Mouse (Mus musculus) hindbrain, postnatal 0 days (tissue): ENCODE results near the gene Ctnnbip1. TPM values are rescaled to one million over a fixed set of nuclear protein-coding genes. Genes with fewer than 3 reads are reported as not detected.

Experiments
- ATAC-seq: fragments of 200-750 bp; cut with Nextera tagmentation; 2 replicates; pipeline ENCODE4 v1.8.0; 2017; ENCODE audit warnings: mild to moderate bottlenecking, moderate TSS enrichment, moderate library complexity
- DNase-seq: peaks from one replicate; pipeline ENCODE4 v3.0.0-alpha.2; 2015; ENCODE audit warnings: low spot score
- H3K27ac ChIP-seq: fragments of 300-500 bp; sonication (generic); 2 replicates; pipeline ENCODE4 v1.5.1; 2014; ENCODE audit warnings: mild to moderate bottlenecking
- H3K27me3 ChIP-seq: fragments of 300-500 bp; sonication (generic); 2 replicates; pipeline ENCODE4 v1.6.1; 2014; ENCODE audit warnings: low read length, mixed read lengths; ENCODE audit not compliant: insufficient read depth
- H3K36me3 ChIP-seq: fragments of 300-500 bp; sonication (generic); 2 replicates; pipeline ENCODE4 v1.6.1; 2014; ENCODE audit warnings: low read length, mixed read lengths; ENCODE audit not compliant: insufficient read depth
- H3K4me1 ChIP-seq: fragments of 300-500 bp; sonication (generic); 2 replicates; pipeline ENCODE4 v1.6.1; 2014; ENCODE audit warnings: antibody characterized with exemption, low read length, mixed read lengths; ENCODE audit not compliant: insufficient read depth
- H3K4me2 ChIP-seq: fragments of 300-500 bp; sonication (generic); 2 replicates; pipeline ENCODE4 v1.6.1; 2014; ENCODE audit warnings: low read depth, mild to moderate bottlenecking, low read length, moderate library complexity, mixed read lengths
- H3K4me3 ChIP-seq: fragments of 300-500 bp; sonication (generic); 2 replicates; pipeline ENCODE4 v1.5.1; 2014; ENCODE audit warnings: low read length
- H3K9ac ChIP-seq: fragments of 300-500 bp; sonication (generic); replicated peaks from 2 replicates; pipeline ENCODE4 v1.6.1; 2014; ENCODE audit warnings: mild to moderate bottlenecking, low read length, moderate library complexity, mixed read lengths
- H3K9me3 ChIP-seq: fragments of 300-500 bp; sonication (generic); 2 replicates; pipeline ENCODE4 v1.6.1; 2016; ENCODE audit warnings: low read length, mixed read lengths
- CTCF ChIP-seq: IDR thresholded peaks from 2 replicates; pipeline ENCODE4 v1.5.1; 2016; ENCODE audit warnings: antibody characterized with exemption, control low read depth, low read depth
- WGBS: fragments of 180-500 bp; shearing (Covaris S2); extraction: QIAGEN DNeasy Blood & Tissue Kit; methylation state at CpG from one replicate; pipeline ENCODE4 v1.1.7; 2014; 5-methylcytosine and 5-hydroxymethylcytosine counted together
- polyA plus RNA-seq: library from polyadenylated mRNA; unstranded; fragments of >200 nt; fragmentation: Nextera tagmentation; extraction: Ambion mirVana; gene quantifications from 2 replicates; pipeline ENCODE4 v1.2.1, GENCODE M21; 2015
- total RNA-seq: library from RNA; depleted of rRNA; stranded (reverse); fragments of >200 nt; gene quantifications from 2 replicates; pipeline ENCODE4 v1.2.3, GENCODE M21; 2014

Gene Ctnnbip1
- total and polyA plus RNA-seq, 2 experiments from 2014 or later: 105 to 112 TPM

DNA sequence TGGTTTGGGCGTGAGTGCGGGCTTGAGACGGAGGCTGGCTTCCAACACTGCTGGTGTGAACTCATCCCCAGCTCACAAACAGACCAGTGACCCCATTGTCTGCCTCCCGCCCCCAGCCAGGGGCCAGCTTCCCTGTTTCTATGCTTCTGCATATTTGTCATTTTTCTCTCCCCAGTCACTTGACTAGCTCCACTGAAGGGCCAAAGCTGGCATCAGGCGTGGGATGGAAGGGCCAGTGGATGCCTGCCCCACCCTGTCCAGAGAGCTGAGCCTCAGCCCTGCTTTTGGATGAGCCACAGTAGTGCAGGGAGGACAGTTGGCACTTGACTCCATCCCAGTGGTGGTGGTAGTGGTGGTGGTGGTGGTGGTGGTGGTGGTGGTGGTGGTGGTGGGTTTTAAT, 39.9 kb downstream of the Ctnnbip1 start:
- H3K4me3 ChIP-seq: no peak overlapping the region
- ATAC-seq (no peak), DNase-seq (no peak)
- no peak overlapping the region for H3K4me2 ChIP-seq
- no peak overlapping the region for H3K9ac ChIP-seq
- WGBS: 79% methylated on average over 5 of the region's 5 CpGs
- no peak overlapping the region for H3K27ac ChIP-seq
- H3K36me3 ChIP-seq: no peaks in the 10 kb centered on the region
- TF ChIP-seq CTCF: no peak
- H3K9me3 ChIP-seq: no peaks in the 10 kb centered on the region
- no peaks in the 10 kb centered on the region for H3K27me3 ChIP-seq
- H3K4me1 ChIP-seq: peaks cover 10% of the 10 kb centered on the region

DNA sequence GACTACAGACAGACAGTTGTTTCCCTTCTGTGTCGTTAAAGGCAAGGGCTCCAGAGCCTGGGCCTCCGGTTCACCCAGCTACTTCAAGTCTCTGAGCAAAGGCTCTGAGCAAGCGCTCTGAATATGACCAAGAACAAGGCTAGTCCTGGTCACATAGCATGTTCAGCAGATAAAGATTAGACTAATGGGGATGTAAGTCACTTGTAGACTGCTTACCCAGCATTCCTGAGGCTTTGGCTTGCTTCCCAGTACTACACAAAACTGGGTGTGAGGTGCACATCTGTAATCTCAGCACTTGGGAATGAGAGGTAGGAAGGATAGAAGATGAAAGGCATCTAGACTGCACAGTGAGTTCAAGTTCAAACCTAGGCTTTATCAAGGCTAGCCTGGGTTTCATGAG, 40.4 kb downstream of the Ctnnbip1 start:
- WGBS: 70% methylated on average over 3 of the region's 3 CpGs

DNA sequence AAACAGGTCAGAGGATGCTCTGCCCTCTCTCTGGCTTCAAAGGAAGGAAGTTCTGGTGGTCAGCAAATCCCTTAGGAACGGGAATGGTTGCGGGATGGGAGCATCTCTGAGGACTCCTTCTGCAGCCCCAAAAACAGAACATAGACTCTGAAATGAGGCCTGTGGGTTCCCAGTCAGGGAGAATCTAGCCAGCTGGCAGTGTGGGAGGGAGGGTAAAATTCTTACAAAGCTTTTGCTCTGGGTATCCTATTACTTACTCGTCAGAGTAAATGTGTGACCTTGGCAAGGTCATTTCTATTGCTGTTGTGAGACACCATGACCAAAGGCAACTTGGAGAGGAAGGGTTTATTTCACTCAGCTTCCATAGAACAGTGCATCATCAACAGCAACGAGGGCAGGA, 43.4 kb downstream of the Ctnnbip1 start:
- no peaks in the 10 kb centered on the region for H3K9me3 ChIP-seq
- peaks cover 24% of the 10 kb centered on the region for H3K4me1 ChIP-seq
- no peaks in the 10 kb centered on the region for H3K27me3 ChIP-seq
- peak overlapping the region; percentile 88; the same call in 1 of the 2 replicates for H3K27ac ChIP-seq
- no peak overlapping the region for H3K4me3 ChIP-seq
- WGBS: 70% methylated on average over 4 of the region's 4 CpGs
- no peak overlapping the region for H3K4me2 ChIP-seq
- DNase-seq (no peak), ATAC-seq (no peak)
- TF ChIP-seq CTCF: no peak
- H3K9ac ChIP-seq: no peak overlapping the region
- H3K36me3 ChIP-seq: no peaks in the 10 kb centered on the region

More for the DNA sequence above, 40.4 kb downstream of the Ctnnbip1 start:
- Histone ChIP-seq H3K4me1 (peaks cover 11% of the 10 kb centered on the region), H3K9ac (no peak overlapping the region), H3K4me3 (no peak overlapping the region), H3K9me3 (no peaks in the 10 kb centered on the region), H3K27me3 (no peaks in the 10 kb centered on the region), H3K4me2 (no peak overlapping the region), H3K36me3 (no peaks in the 10 kb centered on the region), H3K27ac (no peak overlapping the region)
- no peak for ATAC-seq
- no peak for TF ChIP-seq CTCF
- no peak for DNase-seq

DNA sequence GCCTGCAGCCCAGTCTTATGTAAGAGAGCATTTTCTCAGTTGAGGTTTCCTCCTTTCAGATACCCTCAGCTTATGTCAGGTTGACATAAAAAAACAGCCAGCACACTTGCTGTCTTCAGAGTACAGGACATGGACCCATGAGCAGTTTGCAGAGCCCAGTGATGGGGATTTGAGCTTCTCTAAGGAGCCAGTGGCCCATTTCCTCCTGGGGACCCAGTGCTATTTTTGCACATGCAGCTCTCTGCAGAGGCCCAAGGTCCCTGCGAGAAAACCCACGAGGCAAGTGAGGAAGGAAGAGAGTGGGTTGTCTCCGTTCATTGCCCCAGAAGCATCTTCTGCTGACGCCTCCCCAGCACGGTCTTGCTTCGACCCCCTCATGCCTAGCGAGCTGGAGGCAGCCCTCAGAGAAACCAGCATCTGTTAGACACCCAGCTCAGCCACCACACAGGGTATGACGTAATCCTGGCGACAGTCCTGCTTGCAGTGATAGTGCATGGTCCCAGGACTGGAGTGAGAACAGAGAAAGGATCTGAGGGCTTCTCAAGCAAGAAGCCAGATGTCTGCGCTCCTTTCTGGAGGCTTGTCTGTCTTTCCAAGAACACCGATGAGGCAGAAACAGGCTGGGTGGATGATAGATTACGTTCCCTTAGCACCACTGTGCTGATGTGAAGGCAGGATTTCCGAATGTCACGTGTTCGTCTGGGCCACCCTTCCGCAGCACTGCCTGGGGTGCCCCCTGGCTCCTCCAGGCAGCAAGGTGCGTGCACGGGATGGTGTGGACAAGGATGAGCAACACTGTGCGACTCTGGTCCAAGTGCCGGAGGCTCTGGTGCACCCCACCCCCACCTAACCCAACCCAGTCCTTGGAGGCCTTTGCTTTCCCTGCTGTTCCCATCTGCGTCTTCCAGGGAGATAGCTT, 44.2 kb downstream of the Ctnnbip1 start:
- peak; percentile 60 for ATAC-seq
- H3K36me3 ChIP-seq: no peaks in the 10 kb centered on the region
- peak; percentile 67 for DNase-seq
- peaks cover 24% of the 10 kb centered on the region for H3K4me1 ChIP-seq
- no peaks in the 10 kb centered on the region for H3K9me3 ChIP-seq
- peak overlapping the region; percentile 45 for H3K9ac ChIP-seq
- H3K27ac ChIP-seq: peak overlapping the region; percentile 88
- no peaks in the 10 kb centered on the region for H3K27me3 ChIP-seq
- H3K4me3 ChIP-seq: no peak overlapping the region
- TF ChIP-seq CTCF: no peak
- WGBS: 20% methylated on average over 21 of the region's 21 CpGs
- peak overlapping the region; percentile 33 for H3K4me2 ChIP-seq

DNA sequence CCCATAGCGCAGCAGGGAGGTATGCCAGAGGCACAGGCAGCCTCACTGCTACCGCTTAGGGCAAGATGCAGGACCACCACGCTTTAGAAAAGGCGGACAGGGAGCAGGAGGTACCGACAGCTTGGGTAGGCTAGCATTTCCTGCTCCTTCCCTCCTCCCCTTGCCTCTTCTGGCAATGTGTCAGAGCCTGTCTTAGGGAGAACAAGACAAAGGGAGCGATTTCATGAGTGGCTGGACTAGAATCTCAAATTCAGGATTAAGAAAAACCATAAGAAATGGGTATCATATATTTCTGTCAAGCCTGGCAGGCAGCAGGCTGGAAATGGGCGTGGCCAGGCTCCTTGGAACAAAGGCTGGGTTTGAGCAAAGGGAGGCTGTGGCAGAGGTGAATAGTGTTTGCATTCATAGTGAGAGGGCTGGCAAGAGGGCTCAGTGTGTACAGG, 44.9 kb downstream of the Ctnnbip1 start:
- peak overlapping the region; percentile 35; the same call in 1 of the 2 replicates for H3K9ac ChIP-seq
- WGBS: 12% methylated on average over 7 of the region's 7 CpGs
- H3K27me3 ChIP-seq: no peaks in the 10 kb centered on the region
- H3K4me1 ChIP-seq: peaks cover 24% of the 10 kb centered on the region
- ATAC-seq: peak; percentile 38; the same call in 1 of the 2 replicates
- H3K9me3 ChIP-seq: no peaks in the 10 kb centered on the region
- no peak overlapping the region for H3K4me3 ChIP-seq
- H3K27ac ChIP-seq: peak overlapping the region; percentile 88
- no peak for TF ChIP-seq CTCF
- H3K36me3 ChIP-seq: no peaks in the 10 kb centered on the region
- H3K4me2 ChIP-seq: peak overlapping the region; percentile 33
- peak; percentile 78 for DNase-seq

DNA sequence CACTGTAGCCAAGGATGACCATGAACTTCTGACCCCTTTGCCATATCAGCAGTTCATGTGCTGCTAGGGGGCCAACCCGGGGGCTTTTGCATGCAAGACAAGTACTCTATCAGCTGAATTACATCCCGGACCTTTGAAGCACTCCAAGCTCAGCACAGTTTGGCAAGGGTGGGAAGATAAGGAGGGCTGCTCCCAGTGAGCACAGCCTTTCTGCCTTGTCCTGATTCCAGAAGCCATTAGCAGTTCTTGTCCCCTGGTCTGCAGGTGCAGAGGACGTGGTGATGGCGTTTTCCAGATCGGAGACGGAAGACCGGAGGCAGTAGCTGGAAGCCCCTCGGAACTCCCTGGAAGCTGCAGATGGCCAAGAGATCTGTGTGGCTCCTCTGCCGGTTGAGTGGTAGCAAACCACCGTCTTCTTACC, 45.9 kb downstream of the Ctnnbip1 start:
- Histone ChIP-seq H3K9me3 (no peaks in the 10 kb centered on the region), H3K9ac (no peak overlapping the region), H3K4me2 (peak overlapping the region; percentile 40; the same call in 1 of the 2 replicates), H3K4me1 (peaks cover 24% of the 10 kb centered on the region), H3K4me3 (no peak overlapping the region), H3K36me3 (no peaks in the 10 kb centered on the region), H3K27me3 (no peaks in the 10 kb centered on the region), H3K27ac (peak overlapping the region; percentile 88)
- 79% methylated on average over 10 of the region's 10 CpGs for WGBS
- TF ChIP-seq CTCF: no peak
- ATAC-seq (no peak), DNase-seq (no peak)
